Mouse (Mus musculus): Measurements from ENCODE around the gene Cetn3. TPM values are rescaled to one million over a fixed set of nuclear protein-coding genes. Genes with fewer than 3 reads are reported as not detected.
A peak's percentile ranks its signal among the peaks of the same experiment; 100 is the strongest.

Gene Cetn3
- total and polyA plus RNA-seq, 3 experiments: 55.6 to 211 (median 158) TPM

DNA sequence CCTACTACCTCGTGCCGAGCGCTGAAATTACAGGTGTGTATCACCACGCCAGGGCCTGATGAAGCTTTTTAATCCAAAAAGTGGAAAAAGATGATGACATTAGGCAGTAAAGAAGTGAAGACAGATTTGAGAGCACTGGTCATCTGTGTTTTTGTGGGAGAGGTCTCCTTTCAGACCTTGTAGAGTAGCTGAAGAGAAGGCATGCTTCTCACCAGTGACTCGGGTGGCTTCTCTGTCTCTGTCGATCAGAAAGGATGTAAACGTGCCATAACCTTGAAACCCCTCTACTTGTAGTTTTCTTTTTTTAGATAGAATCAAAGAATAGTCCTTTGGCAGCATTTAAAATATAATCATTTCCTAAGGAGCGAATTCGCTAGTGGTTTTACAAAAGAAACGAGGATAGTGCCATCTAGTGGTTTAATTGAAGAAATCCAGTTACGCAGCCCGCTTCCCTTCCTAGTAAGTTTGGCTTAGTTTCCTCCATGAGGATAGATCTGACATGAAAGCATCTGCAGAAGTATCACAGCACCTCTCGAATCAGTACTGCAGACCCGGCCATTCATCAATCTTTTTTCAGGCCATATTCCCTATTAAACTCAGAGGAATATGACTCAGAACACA lies 21.2 kb upstream of the Cetn3 start:
- dilution Hi-C loops (cut with MboI; ENCODE audit: extremely low pct_ligation_motif_present, extremely low pct_unique_long_range_greater_than_20kb, low sequenced_read_pairs): no loop called here
- TF ChIP-seq SMC3 (IDR thresholded peaks at IDR 0.05; ENCODE audit: low read depth, low read length) (peak; percentile 52), RAD21 (IDR thresholded peaks at IDR 0.05; ENCODE audit: low read depth, low read length) (peak; percentile 78), MYC (IDR thresholded peaks at IDR 0.05; ENCODE audit: low read depth, low read length) (0 out of 2 replicates have a peak, but pooled peaks have one; percentile 24), E2F4 (IDR thresholded peaks at IDR 0.05; ENCODE audit: insufficient replicate concordance, low read depth, low read length) (0 out of 2 replicates have a peak, but pooled peaks have one; percentile 22), ZNF384 (IDR thresholded peaks at IDR 0.05; ENCODE audit: low read depth, low read length) (0 out of 2 replicates have a peak, but pooled peaks have one; percentile 13), EP300 (IDR thresholded peaks at IDR 0.05; ENCODE audit: low read length) (no peak), BHLHE40 (IDR thresholded peaks at IDR 0.05; ENCODE audit: low read depth, low read length) (no peak), USF1 (IDR thresholded peaks at IDR 0.05; ENCODE audit: low read depth, low read length) (no peak), SIN3A (IDR thresholded peaks at IDR 0.05; ENCODE audit: low read length) (0 out of 2 replicates have a peak, but pooled peaks have one; percentile 38), NELFE (IDR thresholded peaks at IDR 0.05; ENCODE audit: low read depth, low read length) (no peak), JUND (conservative IDR thresholded peaks at IDR 0.05; ENCODE audit: low read depth, low read length) (no peak), KAT2A (IDR thresholded peaks at IDR 0.05; ENCODE audit: insufficient replicate concordance, low read length) (no peak), HCFC1 (IDR thresholded peaks at IDR 0.05; ENCODE audit: low read depth, low read length) (no peak), CHD2 (IDR thresholded peaks at IDR 0.05; ENCODE audit: low read length) (no peak), CTCF (conservative IDR thresholded peaks at IDR 0.05 in 1 of 2, IDR thresholded peaks at IDR 0.05 in 1 of 2; ENCODE audit: low read depth in 2 of 2, low read length in 2 of 2) (peak in 1 of 2 experiments; percentile 80; a peak in 2 of 4 replicates)
- Histone ChIP-seq H3K36me3 (replicated peaks in 1 of 2; ENCODE audit: control insufficient read depth in 1 of 2, insufficient read depth in 1 of 2, low read length in 1 of 2) (no peaks in the 10 kb centered on the region), H3K4me3 (replicated peaks in 1 of 3; ENCODE audit: low read depth in 2 of 3, low read length in 2 of 3, poor library complexity in 1 of 3) (no peak overlapping the region), H3K4me2 (ENCODE audit: insufficient read depth, low read depth, poor library complexity, severe bottlenecking) (peak overlapping the region; percentile 87), H3K9me3 (replicated peaks; ENCODE audit: low read length) (no peaks in the 10 kb centered on the region), H3K4me1 (ENCODE audit: control insufficient read depth in 1 of 2, insufficient read depth in 2 of 2) (peaks cover 0 to 3% of the 10 kb centered on the region in 2 experiments; a peak in 2 of 4 replicates), H3K27ac (ENCODE audit: insufficient read depth, low read depth) (no peak overlapping the region), H3K79me2 (replicated peaks; ENCODE audit: control insufficient read depth, extremely low read depth, insufficient read depth, poor library complexity, severe bottlenecking) (no peaks in the 10 kb centered on the region), H3K27me3 (replicated peaks) (no peaks in the 10 kb centered on the region), H3K9ac (ENCODE audit: insufficient read depth, low read depth) (no peak overlapping the region)
- DNase-seq (ENCODE audit: extremely low read depth): peak; percentile 46
- in situ Hi-C loops (cut with MboI; ENCODE audit: low pct_ligation_motif_present, low pct_unique_long_range_greater_than_20kb, low sequenced_read_pairs): loop anchor here (10.0 kb wide), 1 partner anchor 317 kb away; no protein-coding TSS in a partner anchor

GRCm38 (mm10) chr13:81764173-81764572 lies 18.7 kb upstream of the Cetn3 start:
- Histone ChIP-seq H3K4me1 (ENCODE audit: control insufficient read depth in 1 of 2, insufficient read depth in 2 of 2) (peaks cover 0 to 3% of the 10 kb centered on the region in 2 experiments; a peak in 2 of 4 replicates), H3K4me2 (ENCODE audit: insufficient read depth, low read depth, poor library complexity, severe bottlenecking) (no peak overlapping the region), H3K27ac (ENCODE audit: insufficient read depth, low read depth) (no peak overlapping the region), H3K9me3 (replicated peaks; ENCODE audit: low read length) (no peaks in the 10 kb centered on the region), H3K36me3 (replicated peaks in 1 of 2; ENCODE audit: control insufficient read depth in 1 of 2, insufficient read depth in 1 of 2, low read length in 1 of 2) (no peaks in the 10 kb centered on the region), H3K79me2 (replicated peaks; ENCODE audit: control insufficient read depth, extremely low read depth, insufficient read depth, poor library complexity, severe bottlenecking) (no peaks in the 10 kb centered on the region), H3K4me3 (replicated peaks in 1 of 3; ENCODE audit: low read depth in 2 of 3, low read length in 2 of 3, poor library complexity in 1 of 3) (no peak overlapping the region), H3K9ac (ENCODE audit: insufficient read depth, low read depth) (no peak overlapping the region), H3K27me3 (replicated peaks) (no peaks in the 10 kb centered on the region)
- dilution Hi-C loops (cut with MboI; ENCODE audit: extremely low pct_ligation_motif_present, extremely low pct_unique_long_range_greater_than_20kb, low sequenced_read_pairs) (no loop called here), in situ Hi-C loops (cut with MboI; ENCODE audit: low pct_ligation_motif_present, low pct_unique_long_range_greater_than_20kb, low sequenced_read_pairs) (loop anchor here (10.0 kb wide), 1 partner anchor 319 kb away; no protein-coding TSS in a partner anchor)
- TF ChIP-seq RCOR1 (conservative IDR thresholded peaks at IDR 0.05; ENCODE audit: low read depth, low read length): no peak
- no peak for DNase-seq (ENCODE audit: extremely low read depth)
